Mouse (Mus musculus) ES-Bruce4 (cell line): ENCODE data around the gene Rela. TPM values are rescaled to one million over a fixed set of nuclear protein-coding genes. Genes with fewer than 3 reads are reported as not detected.
"Not testable (repeated sequence)": the region's sequence is repeated elsewhere in the genome, so short reads cannot be mapped to it uniquely, and the experiment has no call there.

Experiments used
- H3K27ac ChIP-seq: 2 replicates; pipeline ENCODE4 v1.5.1; 2012; ENCODE audit warnings: low read length, inconsistent platforms; ENCODE audit not compliant: insufficient read depth
- H3K27me3 ChIP-seq: 2 replicates; pipeline ENCODE4 v1.6.1; 2012; ENCODE audit warnings: mild to moderate bottlenecking, low read length, inconsistent platforms; ENCODE audit not compliant: control insufficient read depth, poor library complexity, insufficient read depth, severe bottlenecking
- H3K36me3 ChIP-seq: 2 replicates; pipeline ENCODE4 v1.6.1; 2012; ENCODE audit warnings: inconsistent platforms, mild to moderate bottlenecking, low read length, moderate library complexity; ENCODE audit not compliant: control insufficient read depth, poor library complexity, insufficient read depth, severe bottlenecking
- H3K4me1 ChIP-seq: one replicate; pipeline ENCODE4 v1.8.1; 2011; ENCODE audit warnings: low read length; ENCODE audit not compliant: control insufficient read depth, insufficient read depth
- H3K4me3 ChIP-seq: 2 replicates; pipeline ENCODE4 v1.5.1; 2011; ENCODE audit warnings: low read depth, mild to moderate bottlenecking, low read length
- H3K9ac ChIP-seq: 2 replicates; pipeline ENCODE4 v1.6.1; 2012; ENCODE audit warnings: low read depth, mild to moderate bottlenecking, inconsistent platforms; ENCODE audit not compliant: poor library complexity, severe bottlenecking
- H3K9me3 ChIP-seq: replicated peaks from 2 replicates; pipeline ENCODE4 v1.6.1; 2012; ENCODE audit warnings: mild to moderate bottlenecking, low read length, inconsistent platforms; ENCODE audit not compliant: control insufficient read depth, poor library complexity, insufficient read depth, severe bottlenecking
- CTCF ChIP-seq: IDR thresholded peaks from one replicate; pipeline ENCODE4 v1.8.1; 2011; ENCODE audit warnings: low read depth, low read length
- EP300 ChIP-seq: IDR thresholded peaks from 2 replicates; pipeline ENCODE4 v1.6.1; 2011; ENCODE audit warnings: low read depth, low read length; ENCODE audit not compliant: insufficient read depth
- POLR2A ChIP-seq: IDR thresholded peaks from one replicate; pipeline ENCODE4 v1.8.1; 2011; ENCODE audit warnings: low read length; ENCODE audit not compliant: insufficient read depth
- polyA plus RNA-seq: library from polyadenylated mRNA; stranded (reverse); fragments of >200 nt; gene quantifications from 2 replicates; pipeline ENCODE4 v1.2.4, GENCODE M21; 2011; ENCODE audit warnings: low read depth; ENCODE audit not compliant: missing spikeins, insufficient read depth, insufficient read length

Rela gene
- polyA plus RNA-seq, 1 experiment, result 28.5 TPM

DNA sequence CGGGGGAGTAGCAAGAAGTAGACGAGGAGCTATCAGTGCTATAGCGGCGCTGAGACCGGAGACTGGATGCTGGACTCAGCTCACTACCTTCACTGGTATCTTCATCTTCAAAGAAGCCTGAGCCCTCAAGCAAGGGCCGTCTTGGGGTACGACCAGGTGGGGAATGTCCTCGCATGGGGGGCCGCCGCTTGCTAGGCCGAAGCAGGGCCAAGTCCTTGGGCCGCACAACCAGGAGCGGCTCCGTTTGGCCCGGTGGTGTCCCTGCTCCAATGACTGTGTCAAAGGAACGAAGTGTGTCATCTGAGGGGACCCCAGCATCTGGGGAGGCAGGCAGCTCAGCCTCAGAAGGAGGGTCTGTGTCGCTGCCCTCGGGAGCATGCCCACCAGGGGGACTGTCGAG lies 48.1 kb downstream of the Rela start:
- peaks cover 5% of the 10 kb centered on the region; the same call in 1 of the 2 replicates for H3K36me3 ChIP-seq
- no peak overlapping the region for H3K9ac ChIP-seq
- H3K4me1 ChIP-seq, result no peaks in the 10 kb centered on the region
- no peak for TF ChIP-seq EP300
- no peak for TF ChIP-seq POLR2A
- TF ChIP-seq CTCF, result no peak
- H3K9me3 ChIP-seq, result no peaks in the 10 kb centered on the region
- no peak overlapping the region for H3K4me3 ChIP-seq
- no peak overlapping the region for H3K27ac ChIP-seq
- H3K27me3 ChIP-seq, result no peaks in the 10 kb centered on the region

DNA sequence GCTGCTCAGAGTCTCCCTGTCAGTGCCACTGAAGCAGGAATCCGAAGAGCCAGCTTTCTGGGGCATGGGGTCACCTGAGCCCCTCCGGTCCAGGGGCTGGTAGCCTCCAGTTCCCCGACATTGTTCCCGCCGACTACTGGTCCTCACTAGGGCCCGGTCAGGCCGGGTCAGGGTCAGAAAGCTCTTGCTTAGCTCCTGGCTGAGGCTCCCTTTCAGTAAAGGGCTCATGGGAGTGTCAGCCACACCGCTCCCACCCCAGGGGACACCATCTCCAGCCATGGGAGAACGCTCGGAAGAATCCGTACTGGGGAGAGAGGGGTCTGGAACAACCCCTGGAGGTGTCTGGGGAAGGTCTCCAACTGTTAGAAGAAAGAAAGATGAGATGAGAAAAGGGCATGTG lies 48.6 kb downstream of the Rela start:
- Histone ChIP-seq H3K9me3 (no peaks in the 10 kb centered on the region), H3K4me1 (no peaks in the 10 kb centered on the region), H3K4me3 (no peak overlapping the region), H3K9ac (no peak overlapping the region), H3K27me3 (no peaks in the 10 kb centered on the region), H3K36me3 (peaks cover 5% of the 10 kb centered on the region; the same call in 1 of the 2 replicates), H3K27ac (no peak overlapping the region)
- no peak for TF ChIP-seq CTCF
- no peak for TF ChIP-seq EP300
- no peak for TF ChIP-seq POLR2A

DNA sequence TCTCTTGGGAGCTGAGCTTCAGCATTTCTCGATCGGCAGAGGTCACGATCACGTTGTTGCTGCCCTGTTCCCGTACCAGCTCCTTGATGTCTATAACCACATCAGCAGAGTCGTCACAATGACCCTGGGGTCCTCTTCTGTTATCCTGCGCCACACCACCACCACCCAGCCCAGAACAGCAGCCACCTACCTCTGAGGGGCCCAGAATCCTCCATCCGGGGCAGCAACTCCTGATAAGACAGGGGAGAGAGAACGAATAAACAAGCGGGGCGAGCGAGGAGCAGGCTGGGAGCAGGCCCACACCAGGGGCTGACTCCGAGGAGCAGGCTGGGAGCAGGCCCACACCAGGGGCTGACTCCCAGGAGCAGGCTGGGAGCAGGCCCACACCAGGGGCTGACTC lies 49.2 kb downstream of the Rela start:
- H3K27me3 ChIP-seq, result no peaks in the 10 kb centered on the region
- no peak overlapping the region for H3K4me3 ChIP-seq
- no peaks in the 10 kb centered on the region for H3K4me1 ChIP-seq
- no peaks in the 10 kb centered on the region for H3K9me3 ChIP-seq
- TF ChIP-seq CTCF (no peak), POLR2A (no peak), EP300 (no peak)
- H3K9ac ChIP-seq, result no peak overlapping the region
- peaks cover 5% of the 10 kb centered on the region; the same call in 1 of the 2 replicates for H3K36me3 ChIP-seq
- no peak overlapping the region for H3K27ac ChIP-seq

DNA sequence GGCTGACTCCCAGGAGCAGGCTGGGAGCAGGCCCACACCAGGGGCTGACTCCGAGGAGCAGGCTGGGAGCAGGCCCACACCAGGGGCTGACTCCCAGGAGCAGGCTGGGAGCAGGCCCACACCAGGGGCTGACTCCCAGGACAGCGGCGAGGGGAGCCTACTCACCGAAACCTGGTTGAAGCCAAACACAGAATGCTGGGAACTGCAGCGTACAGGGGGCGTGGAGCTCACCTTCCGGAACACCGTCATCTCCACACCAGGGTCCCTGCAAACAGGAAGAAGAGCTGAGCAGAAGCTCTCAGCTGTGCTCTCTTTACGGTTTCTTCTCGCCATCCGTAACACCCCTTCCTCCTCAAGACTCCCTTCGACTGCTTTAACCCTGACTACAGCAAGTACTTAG lies 49.7 kb downstream of the Rela start:
- H3K27me3 ChIP-seq, H3K27ac ChIP-seq, H3K9me3 ChIP-seq, H3K9ac ChIP-seq, H3K4me1 ChIP-seq, H3K4me3 ChIP-seq, H3K36me3 ChIP-seq: not testable (repeated sequence)

DNA sequence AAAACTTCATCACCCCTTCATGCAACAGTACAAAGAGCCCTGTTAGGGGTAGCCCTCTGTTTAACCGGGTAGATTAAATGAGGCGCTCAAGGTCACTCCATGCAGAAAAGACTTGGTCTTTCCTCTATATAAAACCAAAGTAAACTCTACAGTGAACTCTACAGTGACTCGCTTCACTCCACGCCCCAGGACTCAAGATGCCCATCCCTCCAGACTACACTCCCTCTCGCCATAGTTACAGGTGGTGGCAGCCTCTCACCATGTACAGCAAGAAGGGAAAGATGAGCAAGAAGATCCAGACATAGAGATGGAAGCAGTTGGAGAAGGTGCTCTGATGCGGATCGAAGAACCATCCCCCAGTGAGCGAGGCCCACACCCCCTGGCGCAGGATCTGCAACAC lies 50.5 kb downstream of the Rela start:
- Histone ChIP-seq H3K4me1 (no peaks in the 10 kb centered on the region), H3K4me3 (peak overlapping the region; percentile 74), H3K27ac (no peak overlapping the region), H3K9ac (peak overlapping the region; percentile 29), H3K36me3 (peaks cover 5% of the 10 kb centered on the region; the same call in 1 of the 2 replicates), H3K27me3 (no peaks in the 10 kb centered on the region), H3K9me3 (no peaks in the 10 kb centered on the region)
- TF ChIP-seq EP300 (no peak), CTCF (no peak), POLR2A (no peak)

DNA sequence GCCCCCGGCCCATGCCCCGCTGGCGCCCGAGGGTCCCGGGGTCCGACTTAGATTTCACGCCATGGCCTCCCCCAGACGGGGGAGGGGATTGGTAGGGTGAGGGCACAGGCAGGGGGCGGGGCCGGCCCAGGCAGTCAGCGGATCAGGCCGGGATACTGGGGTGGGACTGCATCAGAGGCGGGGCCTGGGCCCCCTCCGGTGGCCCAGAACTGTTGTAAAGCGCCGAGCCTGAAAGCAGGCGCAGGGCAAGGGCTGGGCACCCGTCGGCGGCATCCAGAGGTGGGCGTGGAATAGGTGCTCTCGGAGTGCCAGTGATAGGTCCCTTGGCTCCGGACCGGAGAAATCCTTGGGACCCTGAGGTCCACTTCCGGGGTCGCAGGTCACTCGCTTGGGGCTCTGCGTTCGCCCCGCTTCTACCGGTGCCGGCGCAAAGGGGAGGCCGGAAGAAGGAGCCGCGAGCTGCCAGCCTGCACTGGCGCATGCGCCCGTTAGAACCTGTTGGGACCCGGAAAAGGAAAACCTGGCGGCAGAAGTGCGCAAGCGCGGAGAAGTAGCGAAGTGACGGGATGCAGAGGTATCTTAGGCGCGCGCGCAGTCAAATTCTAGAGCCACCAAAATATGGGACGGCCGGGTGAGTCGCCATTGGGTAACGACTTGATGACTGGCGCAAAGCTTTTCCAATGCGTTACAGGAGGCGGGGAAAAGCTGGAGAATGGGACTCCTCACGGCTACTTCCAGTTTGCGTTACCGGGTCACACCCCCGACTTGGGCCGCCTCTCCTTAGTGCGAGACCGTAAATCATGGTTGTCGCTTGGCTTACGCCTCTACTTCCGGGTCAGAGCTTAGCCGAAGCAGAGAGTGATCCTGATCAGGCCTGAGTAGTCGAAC lies 51.2 kb downstream of the Rela start, which contains the start of the genes Map3k11 and Pcnx3:
Gene Map3k11, plus strand, starts transcription at position 543 of the 888 bp plus-strand sequence.
Gene Pcnx3, minus strand, starts transcription at position 709 of the 888 bp plus-strand sequence.
- H3K9me3 ChIP-seq, result no peaks in the 10 kb centered on the region
- peaks cover 5% of the 10 kb centered on the region; the same call in 1 of the 2 replicates for H3K36me3 ChIP-seq
- TF ChIP-seq EP300, result 0 out of 2 replicates have a peak, but pooled peaks have one; percentile 14
- TF ChIP-seq CTCF, result no peak
- no peaks in the 10 kb centered on the region for H3K4me1 ChIP-seq
- H3K4me3 ChIP-seq, result peak within 1 kb of the TSS; percentile 81
- H3K27me3 ChIP-seq, result no peaks in the 10 kb centered on the region
- H3K9ac ChIP-seq, result peak within 1 kb of the TSS; percentile 56
- peak within 1 kb of the TSS; percentile 80 for H3K27ac ChIP-seq
